Comparison of ENCODE assay signal across 14 mouse cellular contexts in the genomic region with DNA sequence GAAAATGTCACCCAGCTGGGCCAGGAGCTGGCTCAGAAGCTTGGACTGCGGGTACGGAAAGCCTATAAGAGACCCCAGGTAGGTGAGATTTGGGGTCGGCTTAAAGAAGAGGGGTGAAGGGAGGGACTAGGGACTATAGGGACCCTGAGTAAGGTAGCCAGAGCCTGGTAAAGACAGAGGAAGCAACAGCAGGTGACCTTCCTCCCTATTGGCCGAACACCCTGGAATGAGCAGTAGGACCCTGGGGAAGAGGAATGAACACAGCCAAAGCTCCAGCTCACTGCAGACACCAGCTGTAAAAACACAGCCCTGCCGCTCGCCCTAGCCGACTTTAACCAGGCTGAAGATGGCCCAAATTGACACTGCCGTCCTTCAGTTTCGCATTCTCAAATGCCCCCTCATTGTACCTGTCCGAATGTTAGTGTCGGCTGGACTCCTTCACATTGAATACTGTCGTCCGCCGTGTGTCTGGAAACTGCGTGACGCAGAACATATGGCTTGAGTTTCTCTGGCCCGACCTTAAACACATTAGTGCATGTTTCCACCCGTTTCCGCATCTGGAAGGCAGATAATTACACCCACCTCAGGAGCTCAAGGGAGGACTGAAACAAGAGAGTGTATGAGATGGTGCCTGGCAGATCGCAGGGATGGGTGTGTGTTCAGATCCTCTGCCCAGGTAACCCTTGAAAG. TPM values are rescaled to one million over a fixed set of nuclear protein-coding genes. Genes with fewer than 3 reads are reported as not detected.
A peak's percentile ranks its signal among the peaks of the same experiment; 100 is the strongest.
DNase-seq lines count a peak whose midpoint lies in the region; ATAC-seq and TF ChIP-seq lines count a peak whose summit lies in the region.
"Had no signal": no experiment of that assay in that cellular context is flagged by ENCODE, and none has a peak within 500 bp of the region (broad histone marks: within the 10 kb centered on the region; RNA-seq: fewer than 3 reads in every experiment).

No protein-coding gene starts in this region.

- 0 out of 2 replicates have a peak overlapping the region, but pooled peaks have one; percentile 6 for H3K9ac ChIP-seq in embryonic facial prominence, embryonic 13.5 days
- H3K9ac ChIP-seq in limb, embryonic 14.5 days (ENCODE audit: low read depth, low read length, severe bottlenecking) = no peak overlapping the region
- H3K9ac ChIP-seq: neural tube, embryonic 12.5 days had no signal

- peaks cover 91% of the 10 kb centered on the region for H3K36me3 ChIP-seq in embryonic facial prominence, embryonic 13.5 days
- H3K36me3 ChIP-seq in limb, embryonic 14.5 days (ENCODE audit: control insufficient read depth, insufficient read depth, low read length) = peaks cover 87% of the 10 kb centered on the region

- H3K27ac ChIP-seq in embryonic facial prominence, embryonic 13.5 days = peak overlapping the region; percentile 45; the same call in 1 of the 2 replicates
- peak overlapping the region; percentile 26; the same call in 1 of the 2 replicates for H3K27ac ChIP-seq in limb, embryonic 14.5 days (replicated peaks; ENCODE audit: low read depth, low read length)
- H3K27ac ChIP-seq: neural tube, embryonic 12.5 days had no signal

- no peak overlapping the region for H3K4me3 ChIP-seq in embryonic facial prominence, embryonic 13.5 days
- no peak overlapping the region for H3K4me3 ChIP-seq in limb, embryonic 14.5 days (replicated peaks; ENCODE audit: low read length)
- H3K4me3 ChIP-seq: neural tube, embryonic 12.5 days had no signal

- H3K27me3 ChIP-seq in embryonic facial prominence, embryonic 13.5 days = no peaks in the 10 kb centered on the region
- H3K27me3 ChIP-seq in limb, embryonic 14.5 days (ENCODE audit: control insufficient read depth, insufficient read depth, low read length) = no peaks in the 10 kb centered on the region
- H3K27me3 ChIP-seq: neural tube, embryonic 12.5 days; Patski had no signal

- no peaks in the 10 kb centered on the region for H3K9me3 ChIP-seq in embryonic facial prominence, embryonic 13.5 days
- H3K9me3 ChIP-seq in limb, embryonic 14.5 days (ENCODE audit: control insufficient read depth, low read length) = no peaks in the 10 kb centered on the region
- H3K9me3 ChIP-seq: neural tube, embryonic 12.5 days had no signal

- peak; percentile 94 for DNase-seq in heart, adult 11 months
- DNase-seq in heart, postnatal 4 days = no peak
- peak; percentile 42 for DNase-seq in kidney, postnatal 10 days
- no peak for DNase-seq in kidney, adult 9 months
- DNase-seq in limb, embryonic 14.5 days (ENCODE audit: low spot score) = no peak
- no peak for DNase-seq in lung, adult 18-20 months
- DNase-seq in layer of hippocampus, adult 9-11 months = no peak
- DNase-seq: cerebellum, adult 11-12 months; cerebellum, postnatal 36 days had no signal

- 0 out of 2 replicates have a peak overlapping the region, but pooled peaks have one; percentile 18 for H3K4me2 ChIP-seq in embryonic facial prominence, embryonic 13.5 days
- H3K4me2 ChIP-seq in limb, embryonic 14.5 days (replicated peaks; ENCODE audit: low read depth, low read length, severe bottlenecking) = no peak overlapping the region
- H3K4me2 ChIP-seq: liver, embryonic 11.5 days; neural tube, embryonic 12.5 days had no signal

- 38% methylated on average over 20 of the region's 20 CpGs for WGBS in embryonic facial prominence, embryonic 13.5 days
- WGBS in limb, embryonic 14.5 days = 65% methylated on average over 20 of the region's 20 CpGs

- peaks cover 19% of the 10 kb centered on the region for H3K4me1 ChIP-seq in embryonic facial prominence, embryonic 13.5 days
- no peaks in the 10 kb centered on the region for H3K4me1 ChIP-seq in limb, embryonic 14.5 days (ENCODE audit: control insufficient read depth, insufficient read depth, low read length)
- H3K4me1 ChIP-seq: neural tube, embryonic 12.5 days had no signal

- TF ChIP-seq POLR2A in limb, embryonic 14.5 days (IDR thresholded peaks at IDR 0.05; ENCODE audit: borderline replicate concordance, extremely low read depth, insufficient read depth, insufficient read length) = no peak

- no peak for ATAC-seq in embryonic facial prominence, embryonic 13.5 days (ENCODE audit: insufficient number of reproducible peaks, insufficient read depth, low FRiP score, low TSS enrichment, low read depth)
- ATAC-seq in limb, embryonic 14.5 days (ENCODE audit: low FRiP score, low read depth) = 0 out of 2 replicates have a peak, but pooled peaks have one; percentile 16
- ATAC-seq: midbrain, embryonic 16.5 days; Patski had no signal

RNA-seq across cellular contexts. Expression of gene Rangap1, which starts 27.2 kb away (rescaled TPM):
- 10 to 100 TPM; 82.7 to 88.8 TPM for total RNA-seq in heart, postnatal 4 days (2021)
- polyA plus RNA-seq in embryonic facial prominence, embryonic 13.5 days (2015; fragmentation: Nextera tagmentation; extraction: Ambion mirVana) = 103 and 116 TPM in 2 replicates
- 69.7 and 74.3 TPM in 2 replicates for polyA plus RNA-seq in limb, embryonic 14.5 days (2012; rRNA removed)
- 83.7 and 86.6 TPM in 2 replicates for polyA plus RNA-seq in limb, embryonic 14.5 days (2014; fragmentation: Nextera tagmentation; extraction: Ambion mirVana)

RNA-seq across cellular contexts. Expression of gene Zc3h7b, which starts 27.7 kb away (rescaled TPM):
- 10 to 100 TPM; 78.6 to 88.9 TPM for total RNA-seq in heart, postnatal 4 days (2021)
- polyA plus RNA-seq in embryonic facial prominence, embryonic 13.5 days (2015; fragmentation: Nextera tagmentation; extraction: Ambion mirVana) = 35.4 and 45.7 TPM in 2 replicates
- 61.9 and 70.8 TPM in 2 replicates for polyA plus RNA-seq in limb, embryonic 14.5 days (2012; rRNA removed)
- polyA plus RNA-seq in limb, embryonic 14.5 days (2014; fragmentation: Nextera tagmentation; extraction: Ambion mirVana) = 38.5 and 43.2 TPM in 2 replicates

RNA-seq across cellular contexts. Expression of gene Tef, which starts 29.6 kb away (rescaled TPM):
- total RNA-seq in heart, postnatal 4 days (2021) = 10 to 100 TPM; 38.5 to 40.5 TPM
- 29.4 and 30.3 TPM in 2 replicates for polyA plus RNA-seq in embryonic facial prominence, embryonic 13.5 days (2015; fragmentation: Nextera tagmentation; extraction: Ambion mirVana)
- polyA plus RNA-seq in limb, embryonic 14.5 days (2012; rRNA removed) = 45.7 and 49.2 TPM in 2 replicates
- polyA plus RNA-seq in limb, embryonic 14.5 days (2014; fragmentation: Nextera tagmentation; extraction: Ambion mirVana) = 25.5 and 29.3 TPM in 2 replicates

Comparison
In these comparisons a context has a peak if more than half of its experiments do, and no peak if none do; other contexts are left out.
1. DNase-seq: peak in heart, adult 11 months (single experiment) and kidney, postnatal 10 days (single experiment); none in heart, postnatal 4 days (single experiment), kidney, adult 9 months (single experiment), limb, embryonic 14.5 days (single experiment), lung, adult 18-20 months (0 of 2) and layer of hippocampus, adult 9-11 months (single experiment).